Mouse (Mus musculus) frontal cortex, postnatal 36 days (tissue): Measurements from ENCODE around the gene Fmnl2.

Source experiments
- DNase-seq, 2 experiments: peaks; one replicate each; pipeline ENCODE4 v3.0.0; 2022; ENCODE audit warnings: low spot score in 2 of 2

Gene Fmnl2

DNA sequence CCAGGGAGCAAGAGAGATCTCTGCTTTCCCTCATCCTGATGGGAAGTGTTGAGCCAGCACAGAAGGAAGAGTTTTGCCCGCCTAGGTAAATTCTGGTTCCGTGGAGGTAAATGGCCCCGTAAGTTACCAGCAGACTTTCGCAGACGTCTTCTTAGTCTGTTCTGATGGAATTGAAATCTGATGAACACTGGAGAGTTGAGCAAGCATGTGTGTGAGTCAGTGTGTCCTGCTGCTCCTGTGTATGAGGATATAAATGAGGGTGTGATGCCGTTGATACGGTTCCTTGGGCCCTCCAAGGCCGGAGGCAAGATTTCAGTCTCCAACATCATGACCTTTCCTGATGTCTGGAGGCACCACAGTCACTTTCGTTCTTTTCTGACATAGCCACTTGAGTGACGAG is 98.2 kb downstream of the Fmnl2 start:
- DNase-seq, result no peak

- no peak for DNase-seq
These were observed 100.3 kb downstream of the Fmnl2 start for GRCm38 (mm10) chr2:52957771-52958534.

DNA sequence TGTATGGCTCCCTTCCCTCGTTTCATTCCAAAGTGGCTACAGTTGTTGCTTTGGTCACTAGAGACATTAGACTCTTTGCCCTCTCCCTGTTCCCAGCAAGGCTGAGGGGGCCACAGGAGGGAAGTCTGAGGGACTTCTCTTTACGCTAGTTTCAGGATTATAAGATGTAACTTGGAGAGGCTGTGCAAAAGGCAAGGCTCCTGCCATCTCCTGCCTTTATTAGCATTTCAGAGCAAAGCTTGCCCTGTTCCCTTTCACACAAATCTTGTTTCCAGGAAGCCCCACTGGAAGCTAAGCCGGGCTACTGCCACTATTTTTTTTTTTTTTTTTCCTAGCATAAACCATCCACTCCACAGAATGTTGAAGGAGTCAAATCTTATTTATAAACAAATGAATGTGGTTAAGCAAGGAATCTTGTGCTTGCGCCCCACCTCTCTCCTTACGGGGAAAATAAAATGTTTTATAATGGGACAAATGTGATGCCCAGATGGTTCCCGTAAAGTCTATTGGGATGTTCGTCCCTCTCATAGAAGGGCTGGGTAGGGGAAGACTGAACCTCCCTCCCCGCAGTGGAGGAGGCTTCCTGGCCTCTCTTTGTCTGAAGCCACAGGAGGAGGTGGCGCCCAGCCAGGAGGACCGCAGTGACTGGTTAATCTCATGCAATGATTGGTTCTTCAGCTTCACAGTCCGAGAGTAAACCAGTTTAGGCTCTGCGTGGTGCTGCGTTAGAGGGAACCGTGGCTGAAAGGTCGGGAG is 101.1 kb downstream of the Fmnl2 start:
- no peak for DNase-seq

DNA sequence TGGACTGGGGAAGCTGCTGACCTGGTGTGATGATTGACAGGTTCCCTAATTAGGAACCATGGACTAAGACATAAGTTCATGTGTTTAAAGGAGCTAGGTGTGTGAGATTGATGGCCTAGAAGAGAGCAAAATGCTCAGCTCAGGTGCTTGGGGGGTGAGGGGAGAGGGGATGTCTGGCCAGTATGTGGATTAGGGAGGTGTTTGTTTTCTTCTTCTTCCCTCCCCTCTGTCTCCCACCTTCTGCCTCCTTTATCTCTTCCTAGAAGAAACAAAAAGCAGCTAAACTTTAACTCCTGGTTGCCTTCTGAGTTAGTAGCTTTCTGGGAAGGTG is 101.6 kb downstream of the Fmnl2 start:
- DNase-seq, result no peak

- DNase-seq, result peak in 1 of 2 experiments; percentile 75
These were observed 102.3 kb downstream of the Fmnl2 start for GRCm38 (mm10) chr2:52959982-52960381.

- DNase-seq, result no peak
These were observed 103.0 kb downstream of the Fmnl2 start for GRCm38 (mm10) chr2:52960697-52961096.

DNA sequence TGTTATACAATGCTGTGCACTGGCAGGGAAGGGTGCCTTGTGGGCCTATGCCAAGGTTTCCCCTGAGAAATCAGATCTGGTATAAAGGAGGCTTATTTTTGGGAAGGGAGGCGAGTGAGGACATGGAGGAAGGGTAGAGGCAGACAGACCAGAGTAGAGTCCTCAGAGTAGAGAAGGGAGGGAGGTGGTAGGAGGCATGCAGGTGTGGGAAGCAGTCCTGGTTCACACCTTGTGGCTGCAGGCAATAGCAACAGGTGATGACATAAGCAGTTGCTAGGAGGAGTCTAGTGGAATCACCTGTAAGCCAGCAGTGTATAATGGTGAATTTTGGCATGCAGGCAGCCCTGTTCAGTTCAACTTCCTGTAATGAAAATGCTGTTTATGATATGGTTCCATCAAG is 105.8 kb downstream of the Fmnl2 start:
- no peak for DNase-seq

- no peak for DNase-seq
These were observed 106.8 kb downstream of the Fmnl2 start for GRCm38 (mm10) chr2:52964386-52964928.

DNA sequence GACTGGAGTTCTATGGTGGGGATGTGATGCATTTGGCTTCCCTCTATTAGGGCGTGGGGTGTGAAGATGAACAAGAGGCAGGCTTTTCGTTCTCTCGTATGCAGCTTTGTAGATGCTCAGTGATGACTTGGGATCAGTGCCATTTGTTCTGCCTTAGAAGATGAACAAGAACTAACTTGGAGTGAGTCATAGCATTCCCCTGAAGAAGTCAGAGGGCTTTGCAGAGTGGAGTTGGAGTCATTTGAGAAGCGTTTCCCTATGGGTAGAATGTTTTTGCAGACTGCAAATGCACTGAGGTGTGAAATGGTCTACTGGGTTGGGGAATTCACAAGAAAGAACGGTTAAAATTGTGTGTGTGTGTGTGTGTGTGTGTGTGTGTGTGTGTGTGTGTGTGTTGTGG is 108.6 kb downstream of the Fmnl2 start:
- no peak for DNase-seq

DNA sequence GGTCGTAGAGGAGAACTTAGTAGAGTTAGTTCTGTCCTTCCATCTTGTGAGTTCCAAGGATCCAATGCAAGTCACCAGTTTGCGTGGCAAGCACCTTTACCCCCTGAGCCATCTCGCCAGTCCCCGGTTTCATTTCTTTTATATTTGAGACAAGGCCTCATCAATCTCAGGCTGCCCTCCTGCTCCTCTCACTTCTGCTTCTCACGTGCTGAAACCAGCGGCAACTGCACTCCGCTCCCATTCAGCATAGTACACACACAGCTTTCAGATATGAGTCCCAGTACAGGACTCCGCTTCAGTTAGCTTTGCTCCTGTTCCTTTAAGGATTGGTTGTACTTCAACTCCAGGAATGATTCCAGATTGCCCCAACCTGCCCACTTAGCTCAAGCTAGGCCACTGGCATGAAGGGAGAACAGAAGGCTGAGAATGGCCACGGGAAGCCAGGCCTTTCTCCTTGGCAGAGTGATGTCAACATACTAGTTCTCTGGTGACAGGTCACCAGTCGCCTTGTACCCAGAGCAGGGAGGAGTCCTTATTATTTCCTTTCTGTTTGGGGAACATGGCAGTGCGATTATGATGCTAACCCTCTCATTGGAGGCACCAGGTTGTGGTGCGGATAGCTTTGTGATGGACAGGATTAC is 109.3 kb downstream of the Fmnl2 start:
- DNase-seq, result no peak

DNA sequence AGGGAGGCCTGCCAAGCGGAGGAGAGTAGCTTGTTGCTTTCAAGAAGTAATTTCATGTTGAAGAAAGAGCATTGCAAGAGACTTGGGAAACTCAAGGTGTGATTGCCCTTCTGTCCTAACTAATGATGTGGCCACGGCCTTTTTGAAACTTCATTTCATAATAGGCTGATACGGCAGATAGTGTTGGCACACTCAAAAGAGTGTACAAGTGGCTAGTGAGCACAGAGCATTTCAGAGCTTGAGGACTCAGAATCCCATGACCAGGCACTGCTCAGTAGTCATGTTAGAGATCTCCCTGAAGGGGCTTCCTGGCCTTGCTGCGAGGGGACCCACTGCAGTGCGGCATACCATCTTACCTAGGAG is 109.8 kb downstream of the Fmnl2 start:
- no peak for DNase-seq

DNA sequence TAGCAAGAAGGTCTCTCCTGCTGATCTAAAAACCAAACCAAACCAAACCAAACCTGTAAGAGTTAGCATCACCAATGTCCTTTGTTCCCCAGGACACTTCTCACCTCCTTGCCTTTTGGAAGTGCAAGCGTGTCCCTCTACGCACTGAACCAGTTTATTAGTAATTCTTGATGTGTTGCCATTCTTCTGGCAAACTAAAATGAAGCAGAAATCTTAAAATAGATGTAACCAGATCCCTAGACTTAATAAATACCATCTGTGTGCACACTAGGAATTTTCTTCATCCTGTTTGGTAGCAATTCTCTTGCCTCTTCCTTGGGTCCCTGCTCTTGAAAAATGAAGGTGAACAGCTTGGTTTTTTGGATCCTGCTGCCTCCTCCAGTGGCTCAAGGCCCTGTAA is 111.2 kb downstream of the Fmnl2 start:
- DNase-seq, result no peak

- DNase-seq, result no peak
These were observed 116.4 kb downstream of the Fmnl2 start for GRCm38 (mm10) chr2:52974056-52974455.

DNA sequence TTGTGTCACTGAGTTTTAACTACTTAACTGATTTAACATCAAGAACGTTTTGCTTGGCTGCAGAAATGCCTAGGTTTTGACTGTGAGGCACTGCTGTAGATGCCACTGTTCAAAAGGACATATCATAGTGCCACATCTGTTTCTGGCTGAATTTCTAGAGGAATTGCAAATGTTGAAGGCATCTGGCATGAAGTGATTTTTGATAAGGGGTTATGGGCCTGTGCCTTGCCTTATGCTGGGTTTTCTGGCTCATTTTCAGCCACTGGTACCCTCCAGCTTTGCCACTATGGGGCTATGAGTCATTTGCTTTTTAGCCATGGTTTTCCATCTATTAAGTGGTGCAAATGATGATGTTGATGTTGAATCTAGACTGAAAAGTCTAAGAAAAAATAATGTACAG is 117.1 kb downstream of the Fmnl2 start:
- DNase-seq, result no peak

- DNase-seq, result no peak
These were observed 120.4 kb downstream of the Fmnl2 start for GRCm38 (mm10) chr2:52977921-52978675.

DNA sequence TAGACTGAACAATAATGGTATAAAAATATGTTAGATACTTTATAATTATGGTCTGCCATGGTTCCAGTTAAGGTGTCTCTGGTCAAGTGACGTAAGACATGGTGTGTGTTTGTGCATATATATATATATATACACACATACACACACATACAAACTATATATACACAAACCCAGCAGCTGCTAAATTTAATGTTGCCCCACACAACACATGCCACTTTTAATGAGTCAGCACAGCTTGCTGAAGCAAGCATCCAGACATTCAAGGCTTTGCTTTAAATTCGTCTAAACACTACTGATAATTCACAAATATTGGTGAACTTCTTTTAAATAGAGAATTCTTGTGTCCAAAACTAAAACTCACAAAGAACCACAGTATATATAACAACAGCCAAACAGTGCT is 121.1 kb downstream of the Fmnl2 start:
- DNase-seq, result no peak

GRCm38 (mm10) chr2:52979280-52979763 is 121.7 kb downstream of the Fmnl2 start:
- DNase-seq, result no peak

GRCm38 (mm10) chr2:52981126-52981525 is 123.5 kb downstream of the Fmnl2 start:
- DNase-seq, result no peak

GRCm38 (mm10) chr2:52981595-52981994 is 123.9 kb downstream of the Fmnl2 start:
- no peak for DNase-seq

DNA sequence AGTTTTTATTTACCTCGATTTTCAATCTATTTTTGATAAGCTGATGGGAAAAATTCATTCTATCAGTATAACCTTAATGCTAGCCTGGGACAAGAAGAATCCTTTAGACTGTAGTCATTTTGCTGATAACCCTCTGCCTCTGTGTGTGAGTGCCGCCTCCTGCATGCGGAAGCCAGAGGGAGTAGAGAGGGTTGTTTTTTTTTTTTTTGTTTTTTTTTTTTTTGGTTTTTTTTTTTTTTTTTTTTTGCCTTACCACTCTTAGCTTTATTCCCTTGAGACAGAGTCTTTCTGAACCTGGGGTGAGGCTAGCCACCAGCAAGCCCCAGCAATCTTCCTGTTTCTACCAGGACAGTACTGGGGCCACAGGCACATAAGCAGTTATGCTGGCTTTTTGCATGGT is 124.8 kb downstream of the Fmnl2 start:
- DNase-seq, result no peak

- DNase-seq, result no peak
These were observed 126.9 kb downstream of the Fmnl2 start for GRCm38 (mm10) chr2:52984556-52984955.

- DNase-seq, result no peak
These were observed 127.5 kb downstream of the Fmnl2 start for GRCm38 (mm10) chr2:52985167-52985566.
